Mouse (Mus musculus): Measurements from ENCODE around the gene Rpl36-ps4. TPM values are rescaled to one million over a fixed set of nuclear protein-coding genes. Genes with fewer than 3 reads are reported as not detected.
A peak's percentile ranks its signal among the peaks of the same experiment; 100 is the strongest.
"Not testable (repeated sequence)": the region's sequence is repeated elsewhere in the genome, so short reads cannot be mapped to it uniquely, and the experiment has no call there.

Rpl36-ps4 gene
- total RNA-seq, 2 experiments from 2014 or later: not detected

GRCm38 (mm10) chr17:87948965-87949584 lies 28.3 kb downstream of the Rpl36-ps4 start:
- peak; percentile 86 for DNase-seq

GRCm38 (mm10) chr17:87954618-87955124 lies 33.9 kb downstream of the Rpl36-ps4 start:
- not testable (repeated sequence) for DNase-seq

GRCm38 (mm10) chr17:87957096-87957840 lies 36.5 kb downstream of the Rpl36-ps4 start:
- DNase-seq: no peak

GRCm38 (mm10) chr17:87958283-87958682 lies 37.5 kb downstream of the Rpl36-ps4 start:
- DNase-seq: no peak

GRCm38 (mm10) chr17:87959406-87959805 lies 38.6 kb downstream of the Rpl36-ps4 start:
- DNase-seq: not testable (repeated sequence)

GRCm38 (mm10) chr17:87959931-87960330 lies 39.2 kb downstream of the Rpl36-ps4 start:
- not testable (repeated sequence) for DNase-seq

- DNase-seq: no peak
These were observed 42.6 kb downstream of the Rpl36-ps4 start for GRCm38 (mm10) chr17:87963081-87964075.

GRCm38 (mm10) chr17:87968483-87968926 lies 47.7 kb downstream of the Rpl36-ps4 start:
- DNase-seq: not testable (repeated sequence)

Other genes starting within 250 kb of the Rpl36-ps4 start
- 10 to 100 TPM; 17.9 to 18.6 TPM for gene Msh2, start 248.6 kb upstream of the Rpl36-ps4 start, total RNA-seq (2021)
- under 1 TPM in 1 of 2 experiments, not detected in 1; 0.14 TPM for gene Kcnk12, start 123.0 kb upstream of the Rpl36-ps4 start, total RNA-seq (2021)
- gene Msh6, start 54.1 kb downstream of the Rpl36-ps4 start, total RNA-seq (2021): 10 to 100 TPM; 20.9 to 21.8 TPM
- 10 to 100 TPM; 48.7 to 49.0 TPM for gene Fbxo11, start 144.3 kb downstream of the Rpl36-ps4 start, total RNA-seq (2021)